Mouse (Mus musculus) gastrocnemius, postnatal 10 days (tissue): ENCODE measurements around the gene Fbxw7. TPM values are rescaled to one million over a fixed set of nuclear protein-coding genes. Genes with fewer than 3 reads are reported as not detected.

ENCODE experiments used
- DNase-seq: peaks from one replicate; pipeline ENCODE4 v3.0.0; 2021; ENCODE audit warnings: mixed read lengths
- total RNA-seq, 2 experiments: library from RNA; stranded (reverse); gene quantifications; 2 replicates each; pipeline ENCODE4 v1.2.3; 2021

The Fbxw7 gene
- total RNA-seq, 2 experiments from 2014 or later = 46.0 to 50.9 TPM

DNA sequence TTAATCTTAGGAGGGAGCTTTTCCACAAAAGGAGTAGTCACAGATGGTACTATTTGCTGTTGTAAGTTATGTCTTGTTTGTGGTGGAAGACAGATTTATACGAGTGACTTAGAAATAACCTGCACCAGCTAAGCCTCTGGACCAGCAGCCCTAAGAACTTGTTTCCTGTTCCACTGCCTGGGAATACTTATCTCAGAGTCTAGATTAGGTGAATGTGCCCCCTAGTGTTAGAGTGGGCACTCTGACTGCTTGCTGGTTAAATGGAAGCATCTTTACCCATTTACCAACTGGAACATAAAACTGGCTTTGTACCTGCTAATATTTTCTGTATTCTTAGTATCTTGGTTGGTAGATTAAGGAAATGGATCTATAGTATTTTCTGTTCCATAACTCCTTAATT lies 74.6 kb downstream of the Fbxw7 start:
- DNase-seq = no peak

DNA sequence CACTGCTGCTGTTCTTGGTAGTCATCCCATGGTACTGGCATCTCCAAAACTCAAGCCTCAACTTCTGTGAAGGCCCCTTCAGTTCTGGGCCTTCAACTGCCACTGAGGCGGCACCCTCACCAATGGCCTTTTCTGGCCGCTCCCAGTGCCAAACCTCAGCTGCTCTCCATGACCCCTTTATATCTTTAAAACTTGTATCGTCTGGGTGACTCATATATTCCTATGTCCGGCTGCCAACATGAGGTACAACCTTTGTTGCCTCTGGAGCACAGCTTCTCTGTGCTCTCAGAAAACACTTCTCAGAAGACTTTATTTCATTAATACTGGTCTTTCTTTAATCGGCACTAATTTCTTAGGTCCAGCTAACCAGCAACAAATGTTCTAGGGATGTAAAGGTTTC lies 75.9 kb downstream of the Fbxw7 start:
- DNase-seq = no peak

DNA sequence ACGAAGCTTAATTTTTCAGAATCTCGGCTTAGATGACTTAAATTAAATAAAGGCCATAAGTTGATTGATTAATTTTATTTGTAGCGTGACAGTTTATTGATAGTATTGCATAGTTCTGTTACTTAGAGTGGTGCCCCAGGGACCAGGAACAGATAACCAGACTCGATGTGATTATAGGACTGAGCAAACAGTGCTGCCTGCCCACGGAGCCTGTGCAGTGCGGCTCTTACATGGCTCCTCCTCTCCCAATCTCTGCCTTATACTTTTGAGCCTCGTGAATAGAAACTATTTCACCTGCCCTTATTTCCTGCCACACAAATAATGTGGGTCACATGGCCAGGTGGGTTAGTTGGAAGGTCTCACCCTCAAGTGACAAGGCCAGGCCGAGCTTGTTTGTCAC lies 82.9 kb downstream of the Fbxw7 start:
- DNase-seq = no peak

GRCm38 (mm10) chr3:84906528-84906927 lies 91.5 kb downstream of the Fbxw7 start:
- DNase-seq = no peak

DNA sequence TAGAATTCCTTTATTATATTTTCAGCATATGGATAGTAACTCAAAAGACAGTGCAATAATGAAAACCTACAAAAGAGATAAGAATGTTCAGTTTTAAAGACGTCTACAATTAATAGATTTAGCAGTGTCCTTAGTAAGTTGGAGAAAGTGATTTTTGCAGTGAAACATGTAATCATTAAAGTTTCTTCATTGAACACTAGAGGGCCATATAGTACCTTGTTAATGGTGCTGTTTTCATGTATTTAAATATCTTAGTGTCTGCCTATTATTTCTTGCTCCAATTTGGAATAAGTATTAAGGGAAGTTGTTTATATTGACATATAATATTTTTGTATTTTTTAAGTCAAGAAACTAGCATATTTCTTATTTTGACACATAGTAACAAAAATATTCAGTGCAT lies 99.2 kb downstream of the Fbxw7 start:
- DNase-seq = no peak

- DNase-seq = no peak
These were observed 103.0 kb downstream of the Fbxw7 start for GRCm38 (mm10) chr3:84917903-84918679.

GRCm38 (mm10) chr3:84921704-84922420 lies 106.8 kb downstream of the Fbxw7 start:
- no peak for DNase-seq

DNA sequence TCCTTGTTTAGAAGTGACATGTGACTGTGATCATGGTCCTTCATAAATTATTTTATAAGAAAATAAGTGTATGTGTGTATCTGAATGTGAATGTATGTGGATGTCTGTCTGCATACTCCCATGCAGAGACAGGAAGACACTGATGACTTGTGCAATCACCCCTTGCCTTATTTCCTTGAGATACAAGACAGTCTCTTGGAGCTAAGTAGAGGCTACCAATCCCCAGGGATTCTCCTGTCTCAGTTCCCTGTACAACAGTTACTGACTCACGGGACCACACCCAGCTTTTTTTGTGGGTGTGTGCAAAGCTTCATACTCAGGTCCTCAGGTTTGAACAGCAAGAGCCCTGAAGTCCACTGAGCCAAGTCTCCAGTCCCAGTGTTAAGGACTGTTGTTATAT lies 108.2 kb downstream of the Fbxw7 start:
- DNase-seq = no peak

DNA sequence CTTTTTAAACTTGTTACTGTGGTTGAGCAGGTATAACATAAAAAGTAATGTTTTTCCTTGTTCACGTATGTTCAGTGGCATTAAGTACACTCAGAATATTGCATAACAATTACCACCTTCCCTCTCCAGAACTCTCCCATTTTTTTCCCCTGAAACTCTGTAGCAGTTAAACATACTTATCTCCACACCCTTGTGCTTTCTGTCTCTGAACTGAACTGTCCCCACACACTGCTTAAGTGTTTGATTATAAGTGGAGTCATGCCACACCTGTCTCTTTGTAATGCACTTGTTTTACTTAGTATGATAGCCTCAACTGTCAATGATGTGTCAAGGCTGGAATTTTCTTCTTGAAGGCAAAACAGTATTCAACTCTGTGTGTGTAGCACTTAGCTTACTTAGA lies 108.6 kb downstream of the Fbxw7 start:
- no peak for DNase-seq

DNA sequence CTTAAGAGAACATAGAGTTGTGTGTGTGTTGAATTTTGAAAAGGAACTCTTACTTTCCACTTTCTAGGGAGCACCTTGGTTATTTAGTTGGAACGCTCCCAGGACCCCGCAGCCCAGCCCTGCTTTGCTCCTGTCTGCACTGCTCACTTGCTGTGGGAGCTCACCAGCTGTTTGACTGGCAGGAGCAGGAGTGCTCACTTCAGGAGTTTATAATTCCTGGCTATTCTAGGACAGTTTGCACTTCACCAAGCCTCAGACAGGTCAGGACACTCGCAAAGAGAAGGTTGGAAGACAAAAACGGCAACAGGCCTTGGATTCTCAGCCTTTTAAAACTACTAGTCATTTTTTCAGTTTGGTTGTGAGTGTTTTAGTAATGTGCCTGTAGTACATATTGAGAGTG lies 110.2 kb downstream of the Fbxw7 start:
- DNase-seq = peak; percentile 23

- DNase-seq = no peak
These were observed 111.1 kb downstream of the Fbxw7 start for GRCm38 (mm10) chr3:84926140-84926539.

- no peak for DNase-seq
These were observed 112.2 kb downstream of the Fbxw7 start for GRCm38 (mm10) chr3:84927168-84927794.

DNA sequence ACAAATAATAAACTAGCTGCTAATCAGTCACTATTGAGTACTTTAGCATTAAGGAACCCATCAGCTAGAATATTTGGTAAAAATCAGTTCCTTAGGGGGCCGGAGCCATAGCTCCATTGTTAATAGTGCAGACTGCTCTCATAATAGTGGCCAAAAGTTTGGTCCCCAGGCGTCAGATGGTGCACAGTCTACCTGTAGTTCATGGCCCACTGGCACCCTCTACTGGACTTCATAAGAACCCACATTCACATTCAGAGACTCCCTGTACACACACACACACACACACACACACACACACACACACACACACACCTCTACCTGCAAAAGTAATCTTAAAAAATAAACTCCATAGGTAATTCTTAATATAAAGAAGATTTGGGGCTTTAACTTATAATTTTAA lies 112.8 kb downstream of the Fbxw7 start:
- DNase-seq = no peak

DNA sequence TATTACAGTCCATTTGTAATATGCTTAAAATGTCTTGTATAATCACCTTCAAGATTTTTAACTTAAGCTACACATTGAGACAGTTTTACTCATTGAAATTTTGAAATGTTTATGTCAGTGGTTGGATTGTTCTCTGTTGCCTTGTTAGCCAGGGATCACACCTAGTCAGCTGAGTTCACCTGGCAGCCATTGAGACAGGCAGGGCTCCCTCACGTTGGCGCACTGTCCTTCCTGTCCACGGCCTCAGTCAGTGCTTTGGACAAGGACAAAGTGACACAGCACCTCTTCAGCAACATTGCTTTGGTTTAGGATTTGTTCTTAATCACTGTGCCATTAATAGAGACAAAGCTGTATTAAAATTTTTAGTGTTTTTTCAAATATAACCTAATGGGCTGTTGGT lies 114.1 kb downstream of the Fbxw7 start:
- DNase-seq = no peak

DNA sequence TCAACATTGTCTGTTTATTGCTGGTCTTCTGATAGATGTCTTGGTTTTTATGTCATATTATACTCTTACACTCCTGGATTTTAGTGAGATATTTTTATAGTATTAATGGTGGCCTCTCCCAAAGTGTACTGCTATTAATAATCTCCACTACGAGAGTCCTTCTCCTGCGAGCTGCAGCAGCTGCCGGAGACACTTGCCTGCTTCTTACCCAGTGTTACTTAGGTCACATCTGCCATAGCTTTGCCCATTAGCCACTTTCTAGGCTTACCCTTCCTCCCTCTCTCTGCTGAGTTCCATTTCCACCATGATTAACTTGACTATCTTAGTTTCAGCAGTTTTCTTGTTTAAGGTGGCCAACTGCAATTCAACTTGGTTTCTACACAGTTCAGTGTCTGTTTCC lies 115.6 kb downstream of the Fbxw7 start:
- DNase-seq = no peak

- no peak for DNase-seq
These were observed 120.7 kb downstream of the Fbxw7 start for GRCm38 (mm10) chr3:84935729-84936128.

DNA sequence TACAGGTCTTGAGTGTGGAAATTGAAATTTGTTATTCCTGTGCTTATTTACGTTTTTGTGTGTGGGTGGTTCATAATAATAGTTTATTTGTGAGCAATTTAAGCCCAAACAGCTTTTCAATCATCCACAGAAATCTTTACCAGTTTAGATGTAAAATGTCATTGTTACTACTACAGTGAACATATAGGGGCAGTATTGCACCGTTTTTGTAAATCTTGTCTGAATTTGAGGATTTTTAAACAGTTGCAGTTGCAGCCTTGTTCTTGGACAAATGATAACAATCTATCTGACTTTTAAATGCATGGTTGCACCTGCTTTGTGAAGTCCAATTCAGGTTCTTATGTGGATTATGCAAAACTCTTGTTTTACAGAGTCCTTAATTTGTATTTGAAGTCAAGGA lies 121.2 kb downstream of the Fbxw7 start:
- DNase-seq = no peak

- DNase-seq = no peak
These were observed 121.9 kb downstream of the Fbxw7 start for GRCm38 (mm10) chr3:84936956-84937355.

DNA sequence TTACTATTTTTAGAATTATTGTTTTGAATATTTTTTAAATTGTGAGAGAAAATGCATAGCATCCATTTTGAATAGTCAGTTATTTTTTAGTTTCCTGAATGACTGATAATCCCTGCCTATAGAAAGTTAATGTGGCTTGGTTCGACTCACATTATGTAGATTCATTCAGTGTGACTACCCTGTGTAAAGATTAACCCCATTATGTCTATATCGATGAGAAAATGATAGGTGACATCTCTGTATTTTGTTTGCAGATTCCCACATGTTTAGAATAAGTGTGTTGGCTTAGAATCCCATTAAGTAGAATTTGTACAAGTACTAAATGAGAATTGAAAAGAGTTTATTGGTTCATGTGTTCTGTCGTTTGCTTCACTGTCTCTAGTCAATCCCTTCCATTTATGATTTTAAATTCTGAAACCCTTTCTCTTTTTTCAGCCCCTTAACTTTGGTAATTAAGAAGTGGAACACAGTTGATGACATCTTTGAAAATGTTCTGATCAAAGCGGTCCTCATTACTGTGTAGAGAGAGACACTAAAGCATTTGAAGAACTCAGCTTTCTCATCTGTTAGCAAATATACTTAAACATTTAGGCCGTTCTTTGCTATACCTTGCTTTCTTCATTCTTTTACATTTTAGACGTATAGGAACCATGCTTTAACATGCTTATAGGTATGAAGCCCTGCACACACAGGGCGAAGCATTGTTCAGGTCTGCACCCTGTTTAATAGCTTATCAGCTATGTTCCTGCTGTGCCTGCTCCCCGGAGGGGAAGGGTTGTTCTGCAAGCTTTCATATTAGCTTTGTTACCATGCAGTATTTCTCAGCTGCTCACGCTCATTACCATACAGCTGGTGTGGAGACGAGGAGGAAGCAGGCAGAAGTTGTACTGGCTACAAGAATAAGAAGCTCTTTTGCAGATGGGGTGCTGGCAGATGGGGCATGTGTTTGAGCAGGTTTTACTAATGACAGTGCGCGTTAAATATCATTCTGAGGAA lies 122.6 kb downstream of the Fbxw7 start:
- no peak for DNase-seq

DNA sequence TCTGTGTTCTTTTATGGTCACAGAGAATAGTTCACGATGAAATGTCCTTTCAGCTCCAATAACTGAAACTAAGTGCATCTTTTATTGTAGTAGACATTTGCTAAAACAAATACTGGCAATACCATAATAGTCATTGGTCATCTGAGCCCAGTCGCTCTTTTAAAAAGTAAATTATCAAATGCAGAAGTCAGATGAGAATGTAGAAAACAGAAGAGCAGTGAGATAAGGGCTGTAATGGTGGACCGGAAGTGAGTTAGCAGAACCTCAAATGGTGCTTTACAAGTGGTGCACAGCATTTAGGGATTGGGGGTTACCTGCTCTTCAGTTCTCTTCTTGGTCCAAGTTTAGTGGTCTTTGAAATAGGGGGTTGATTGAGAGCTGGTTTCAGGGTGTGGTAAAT lies 129.9 kb downstream of the Fbxw7 start:
- DNase-seq = no peak

- DNase-seq = no peak
These were observed 131.3 kb downstream of the Fbxw7 start for GRCm38 (mm10) chr3:84946381-84946780.

- DNase-seq = no peak
These were observed 134.3 kb downstream of the Fbxw7 start for GRCm38 (mm10) chr3:84949387-84949786.
